Mouse (Mus musculus): Measurements from ENCODE around the gene Taok2. TPM values are rescaled to one million over a fixed set of nuclear protein-coding genes. Genes with fewer than 3 reads are reported as not detected.

Taok2 gene
- polyA plus RNA-seq, 1 experiment: 110 TPM

GRCm38 (mm10) chr7:126832036-126832598 is 52.4 kb downstream of the Taok2 start:
- peak in 1 of 2 experiments; percentile 91 for DNase-seq (ENCODE audit: extremely low spot score in 1 of 2, low spot score in 1 of 2)

GRCm38 (mm10) chr7:126831539-126831938 is 53.0 kb downstream of the Taok2 start, which contains the start of gene 4930451I11Rik:
4930451I11Rik (minus strand) TSS chr7:126831639.
- no peak for DNase-seq (ENCODE audit: extremely low spot score in 1 of 2, low spot score in 1 of 2)

- DNase-seq (ENCODE audit: extremely low spot score in 1 of 2, low spot score in 1 of 2): no peak
Observed at GRCm38 (mm10) chr7:126825952-126826351, 58.6 kb downstream of the Taok2 start.

GRCm38 (mm10) chr7:126825403-126825802 is 59.1 kb downstream of the Taok2 start:
- DNase-seq (ENCODE audit: extremely low spot score in 1 of 2, low spot score in 1 of 2): no peak

GRCm38 (mm10) chr7:126823940-126824339 is 60.6 kb downstream of the Taok2 start:
- DNase-seq (ENCODE audit: extremely low spot score in 1 of 2, low spot score in 1 of 2): no peak

GRCm38 (mm10) chr7:126823202-126823711 is 61.2 kb downstream of the Taok2 start:
- DNase-seq (ENCODE audit: extremely low spot score in 1 of 2, low spot score in 1 of 2): peak in 1 of 2 experiments; percentile 33

- DNase-seq (ENCODE audit: extremely low spot score in 1 of 2, low spot score in 1 of 2): peak in 1 of 2 experiments; percentile 34
Observed at GRCm38 (mm10) chr7:126822741-126823140, 61.8 kb downstream of the Taok2 start.

- peak in 1 of 2 experiments; percentile 92 for DNase-seq (ENCODE audit: extremely low spot score in 1 of 2, low spot score in 1 of 2)
Observed at GRCm38 (mm10) chr7:126821835-126822511, 62.5 kb downstream of the Taok2 start.

GRCm38 (mm10) chr7:126818818-126819217 is 65.7 kb downstream of the Taok2 start:
- DNase-seq (ENCODE audit: extremely low spot score in 1 of 2, low spot score in 1 of 2): no peak

- DNase-seq (ENCODE audit: extremely low spot score in 1 of 2, low spot score in 1 of 2): no peak
Observed at GRCm38 (mm10) chr7:126817595-126817994, 66.9 kb downstream of the Taok2 start.

- no peak for DNase-seq (ENCODE audit: extremely low spot score in 1 of 2, low spot score in 1 of 2)
Observed at GRCm38 (mm10) chr7:126816494-126816893, 68.0 kb downstream of the Taok2 start.

- no peak for DNase-seq (ENCODE audit: extremely low spot score in 1 of 2, low spot score in 1 of 2)
Observed at GRCm38 (mm10) chr7:126815726-126816222, 68.7 kb downstream of the Taok2 start.

Other genes with a start within 250 kb of the Taok2 start
- 40.2 and 44.8 TPM in 2 replicates for gene Sgf29, start 235.4 kb downstream of the Taok2 start, polyA plus RNA-seq (2012; rRNA removed)
- 10.7 and 11.1 TPM in 2 replicates for gene Sult1a1, start 208.3 kb downstream of the Taok2 start, polyA plus RNA-seq (2012; rRNA removed)
- gene Bola2, start 189.3 kb downstream of the Taok2 start, polyA plus RNA-seq (2012; rRNA removed): 46.4 and 65.4 TPM in 2 replicates
- 34.3 and 34.5 TPM in 2 replicates for gene Slx1b, start 188.9 kb downstream of the Taok2 start, polyA plus RNA-seq (2012; rRNA removed)
- 135 and 145 TPM in 2 replicates for gene Coro1a, start 176.9 kb downstream of the Taok2 start, polyA plus RNA-seq (2012; rRNA removed)
- 305 and 314 TPM in 2 replicates for gene Mapk3, start 125.1 kb downstream of the Taok2 start, polyA plus RNA-seq (2012; rRNA removed)
- 4.4 and 6.4 TPM in 2 replicates for gene Gdpd3, start 118.4 kb downstream of the Taok2 start, polyA plus RNA-seq (2012; rRNA removed)
- gene Ypel3, start 107.7 kb downstream of the Taok2 start, polyA plus RNA-seq (2012; rRNA removed): 439 and 535 TPM in 2 replicates
- gene Tbx6, start 103.2 kb downstream of the Taok2 start, polyA plus RNA-seq (2012; rRNA removed): 1.4 and 1.9 TPM in 2 replicates
- 84.5 and 85.1 TPM in 2 replicates for gene Ppp4c, start 92.2 kb downstream of the Taok2 start, polyA plus RNA-seq (2012; rRNA removed)
- gene Fam57b, start 87.0 kb downstream of the Taok2 start, polyA plus RNA-seq (2012; rRNA removed): 130 and 142 TPM in 2 replicates
- 0.53 TPM in 1 of 2 replicates, not detected in the other for gene 4930451I11Rik, start 53.1 kb downstream of the Taok2 start, polyA plus RNA-seq (2012; rRNA removed)
- 35.1 and 44.5 TPM in 2 replicates for gene Doc2a, start 37.3 kb downstream of the Taok2 start, polyA plus RNA-seq (2012; rRNA removed)
- 89.0 and 92.5 TPM in 2 replicates for gene Hirip3, start 22.7 kb downstream of the Taok2 start, polyA plus RNA-seq (2012; rRNA removed)
- gene Ino80e, start 22.3 kb downstream of the Taok2 start, polyA plus RNA-seq (2012; rRNA removed): 56.0 and 58.8 TPM in 2 replicates
- gene Tmem219, start 38.2 kb upstream of the Taok2 start, polyA plus RNA-seq (2012; rRNA removed): 27.7 and 30.9 TPM in 2 replicates
- gene Kctd13, start 44.2 kb upstream of the Taok2 start, polyA plus RNA-seq (2012; rRNA removed): 163 and 171 TPM in 2 replicates
- gene Asphd1, start 64.9 kb upstream of the Taok2 start, polyA plus RNA-seq (2012; rRNA removed): 46.4 and 54.9 TPM in 2 replicates
- 175 and 194 TPM in 2 replicates for gene Sez6l2, start 65.9 kb upstream of the Taok2 start, polyA plus RNA-seq (2012; rRNA removed)
- gene Cdipt, start 91.2 kb upstream of the Taok2 start, polyA plus RNA-seq (2012; rRNA removed): 224 and 230 TPM in 2 replicates
- gene Cdiptos, start 91.4 kb upstream of the Taok2 start, polyA plus RNA-seq (2012; rRNA removed): 0.80 and 1.0 TPM in 2 replicates
- gene Mvp, start 129.9 kb upstream of the Taok2 start, polyA plus RNA-seq (2012; rRNA removed): 8.3 and 8.8 TPM in 2 replicates
- gene Pagr1b, start 131.8 kb upstream of the Taok2 start, polyA plus RNA-seq (2012; rRNA removed): 1.7 and 2.4 TPM in 2 replicates
- 30.0 and 42.3 TPM in 2 replicates for gene Pagr1a, start 132.6 kb upstream of the Taok2 start, polyA plus RNA-seq (2012; rRNA removed)
- 95.5 and 113 TPM in 2 replicates for gene Gm42742, start 136.4 kb upstream of the Taok2 start, polyA plus RNA-seq (2012; rRNA removed)
- gene Prrt2, start 136.5 kb upstream of the Taok2 start, polyA plus RNA-seq (2012; rRNA removed): 227 and 259 TPM in 2 replicates
- 165 and 186 TPM in 2 replicates for gene Maz, start 142.3 kb upstream of the Taok2 start, polyA plus RNA-seq (2012; rRNA removed)
- 6.0 and 7.4 TPM in 2 replicates for gene Kif22, start 157.8 kb upstream of the Taok2 start, polyA plus RNA-seq (2012; rRNA removed)
- gene Zg16, start 202.6 kb upstream of the Taok2 start, polyA plus RNA-seq (2012; rRNA removed): 0.16 and 0.23 TPM in 2 replicates
- gene AI467606, start 206.7 kb upstream of the Taok2 start, polyA plus RNA-seq (2012; rRNA removed): 2.3 and 2.9 TPM in 2 replicates
- gene Qprt, start 237.5 kb upstream of the Taok2 start, polyA plus RNA-seq (2012; rRNA removed): 0.86 TPM in 2 replicates